Mouse (Mus musculus) hindbrain, embryonic 10.5 days (tissue): ENCODE measurements around the gene Nup88. TPM values are rescaled to one million over a fixed set of nuclear protein-coding genes. Genes with fewer than 3 reads are reported as not detected.

Experiments used
- polyA plus RNA-seq: library from polyadenylated mRNA; unstranded; fragments of >200 nt; fragmentation: Nextera tagmentation; extraction: Ambion mirVana; gene quantifications from 2 replicates; pipeline ENCODE4 v1.2.1, GENCODE M21; 2016

The Nup88 gene
- polyA plus RNA-seq, 1 experiment from 2014 or later: 132 TPM

Other genes starting within 250 kb of the Nup88 start
- gene Zfp3, start 205.8 kb downstream of the Nup88 start, polyA plus RNA-seq: 7.2 and 8.1 TPM in 2 replicates
- gene Scimp, start 157.4 kb downstream of the Nup88 start, polyA plus RNA-seq: not detected in 2 replicates
- 32.5 and 41.7 TPM in 2 replicates for gene Rabep1, start 125.2 kb downstream of the Nup88 start, polyA plus RNA-seq
- 90.0 and 92.8 TPM in 2 replicates for gene Rpain, start 240 bp upstream of the Nup88 start, polyA plus RNA-seq
- gene C1qbp, start 13.1 kb upstream of the Nup88 start, polyA plus RNA-seq: 273 and 311 TPM in 2 replicates
- gene Dhx33, start 34.5 kb upstream of the Nup88 start, polyA plus RNA-seq: 18.8 and 21.7 TPM in 2 replicates
- gene Mis12, start 49.6 kb upstream of the Nup88 start, polyA plus RNA-seq: 50.8 and 62.6 TPM in 2 replicates
- 33.0 and 33.5 TPM in 2 replicates for gene Derl2, start 49.9 kb upstream of the Nup88 start, polyA plus RNA-seq
- gene 6330403K07Rik, start 63.5 kb upstream of the Nup88 start, polyA plus RNA-seq: 141 and 276 TPM in 2 replicates
- 0.04 and 0.10 TPM in 2 replicates for gene Nlrp1a, start 174.7 kb upstream of the Nup88 start, polyA plus RNA-seq